Mouse (Mus musculus): ENCODE data around the gene Dhx29. TPM values are rescaled to one million over a fixed set of nuclear protein-coding genes. Genes with fewer than 3 reads are reported as not detected.

Dhx29 gene
- total RNA-seq, 2 experiments from 2014 or later = 13.1 to 13.2 TPM

Other genes with a start within 250 kb of the Dhx29 start
- gene Plpp1, start 126.7 kb upstream of the Dhx29 start, total RNA-seq (2021) = 10 to 100 TPM; 54.6 to 63.8 TPM
- gene Mtrex, start 56 bp upstream of the Dhx29 start, total RNA-seq (2021) = 10 to 100 TPM; 26.2 to 27.9 TPM
- gene Ccno, start 60.3 kb downstream of the Dhx29 start, total RNA-seq (2021) = under 1 TPM; 0.19 to 0.67 TPM
- not detected for gene Mcidas, start 66.4 kb downstream of the Dhx29 start, total RNA-seq (2021)
- gene Cdc20b, start 107.7 kb downstream of the Dhx29 start, total RNA-seq (2021) = not detected
- 10 to 100 TPM; 34.5 to 37.7 TPM for gene Gpx8, start 119.0 kb downstream of the Dhx29 start, total RNA-seq (2021)
- under 1 TPM in 1 of 2 experiments, not detected in 1; 0.51 TPM for gene Gzma, start 173.5 kb downstream of the Dhx29 start, total RNA-seq (2021)